Mouse (Mus musculus) gastrocnemius, postnatal 36 days (tissue): Measurements from ENCODE around the gene Pcgf3. TPM values are rescaled to one million over a fixed set of nuclear protein-coding genes. Genes with fewer than 3 reads are reported as not detected.
"Not testable (repeated sequence)": the region's sequence is repeated elsewhere in the genome, so short reads cannot be mapped to it uniquely, and the experiment has no call there.

ENCODE experiments used
- DNase-seq, 2 experiments: peaks; one replicate each; pipeline ENCODE4 v3.0.0; 2022
- intact Hi-C: fragments of 180-260 bp; cut with DNase I; formaldehyde crosslinking; loops from one replicate; pipeline ENCODE4 v1.15.1; 2025
- total RNA-seq, 2 experiments: library from RNA; stranded (reverse); gene quantifications; 2 replicates each; pipeline ENCODE4 v1.2.3; 2021

Gene Pcgf3
- total RNA-seq, 2 experiments from 2014 or later = 32.9 to 35.3 TPM

DNA sequence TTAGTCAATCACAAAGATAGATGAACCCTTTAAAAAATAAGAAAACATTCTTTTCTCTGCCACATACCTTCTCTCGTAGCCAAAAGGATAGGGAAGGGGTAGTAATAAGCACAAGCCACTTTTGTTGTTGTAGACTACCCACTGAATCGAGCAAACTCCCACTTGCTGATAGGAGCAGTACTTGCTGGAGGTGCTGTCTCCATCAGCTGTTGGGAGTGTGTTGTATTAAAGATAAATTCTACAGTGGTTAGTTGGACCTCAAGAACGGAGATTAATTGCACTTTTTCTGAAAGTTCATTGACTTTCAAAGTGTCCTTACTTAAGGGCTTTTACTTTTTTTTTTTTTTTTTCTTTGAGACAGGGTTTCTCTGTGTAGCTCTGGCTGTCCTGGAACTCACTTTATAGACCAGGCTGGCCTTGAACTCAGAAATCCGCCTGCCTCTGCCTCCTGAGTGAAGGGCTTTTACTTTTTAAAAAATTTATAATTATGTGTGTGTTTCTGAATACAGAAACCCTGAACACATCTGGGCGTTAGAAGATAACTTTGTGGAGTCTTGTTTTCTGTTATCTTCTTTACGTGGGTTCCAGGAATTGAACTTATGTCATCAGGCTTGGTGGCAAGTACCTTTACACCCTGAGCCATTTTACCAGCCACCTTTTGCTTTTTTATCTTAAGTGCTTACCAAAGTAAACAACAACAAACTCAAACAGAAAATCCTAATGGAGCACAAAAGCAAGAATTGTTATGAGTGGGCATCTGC is 4.3 kb downstream of the Pcgf3 start:
- intact Hi-C loops = no loop called here
- DNase-seq = no peak

GRCm38 (mm10) chr5:108466647-108467046 is 5.6 kb downstream of the Pcgf3 start:
- DNase-seq = no peak
- intact Hi-C loops = no loop called here

GRCm38 (mm10) chr5:108469617-108470016 is 8.6 kb downstream of the Pcgf3 start:
- intact Hi-C loops = no loop called here

GRCm38 (mm10) chr5:108473737-108474136 is 12.7 kb downstream of the Pcgf3 start:
- intact Hi-C loops = no loop called here
- DNase-seq = no peak

More at GRCm38 (mm10) chr5:108469617-108470016, 8.6 kb downstream of the Pcgf3 start:
- no peak for DNase-seq

GRCm38 (mm10) chr5:108475977-108476376 is 14.9 kb downstream of the Pcgf3 start:
- no peak for DNase-seq
- intact Hi-C loops = no loop called here

GRCm38 (mm10) chr5:108483006-108483405 is 22.0 kb downstream of the Pcgf3 start:
- no peak for DNase-seq
- intact Hi-C loops = no loop called here

DNA sequence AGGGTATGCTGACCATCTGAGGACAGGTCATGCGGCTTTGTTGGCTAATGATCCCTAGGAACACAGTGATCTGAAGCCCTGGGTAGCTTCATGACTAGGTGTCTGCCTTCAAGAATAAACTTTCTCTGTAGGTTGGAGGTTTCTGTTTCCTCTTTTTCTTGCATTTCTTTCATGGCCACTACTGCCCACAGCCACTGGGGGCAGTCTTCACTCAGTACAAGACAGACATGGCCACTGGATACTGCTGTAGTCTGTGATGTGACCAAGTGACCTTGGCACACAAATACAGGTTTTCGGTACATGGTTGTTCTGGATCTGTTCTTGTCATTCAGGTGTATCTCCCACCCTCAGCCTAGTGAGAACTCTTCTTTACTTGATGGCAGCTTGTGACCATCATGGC is 24.2 kb downstream of the Pcgf3 start:
- intact Hi-C loops = no loop called here
- DNase-seq = no peak

DNA sequence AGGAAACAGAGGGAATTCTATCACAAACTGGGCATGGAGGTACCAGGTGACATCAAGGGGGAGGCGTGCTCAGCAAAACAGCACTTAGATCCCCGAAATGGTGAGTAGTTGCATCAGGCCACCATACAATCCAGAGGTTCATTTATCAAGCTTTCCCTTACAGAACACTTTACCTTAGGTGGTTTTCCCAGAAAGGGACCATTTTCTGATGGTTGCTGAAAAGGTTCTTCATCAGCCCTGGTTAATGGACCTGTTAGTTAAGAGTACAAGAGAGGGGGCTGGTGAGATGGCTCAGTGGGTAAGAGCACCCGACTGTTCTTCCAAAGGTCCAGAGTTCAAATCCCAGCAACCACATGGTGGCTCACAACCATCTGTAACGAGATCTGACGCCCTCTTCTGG is 25.1 kb downstream of the Pcgf3 start:
- DNase-seq, intact Hi-C loops: not testable (repeated sequence)

- DNase-seq = no peak
- intact Hi-C loops = no loop called here
Observed at GRCm38 (mm10) chr5:108501573-108501972, 40.5 kb downstream of the Pcgf3 start.

GRCm38 (mm10) chr5:108502286-108502685 is 41.3 kb downstream of the Pcgf3 start:
- intact Hi-C loops = no loop called here
- no peak for DNase-seq

DNA sequence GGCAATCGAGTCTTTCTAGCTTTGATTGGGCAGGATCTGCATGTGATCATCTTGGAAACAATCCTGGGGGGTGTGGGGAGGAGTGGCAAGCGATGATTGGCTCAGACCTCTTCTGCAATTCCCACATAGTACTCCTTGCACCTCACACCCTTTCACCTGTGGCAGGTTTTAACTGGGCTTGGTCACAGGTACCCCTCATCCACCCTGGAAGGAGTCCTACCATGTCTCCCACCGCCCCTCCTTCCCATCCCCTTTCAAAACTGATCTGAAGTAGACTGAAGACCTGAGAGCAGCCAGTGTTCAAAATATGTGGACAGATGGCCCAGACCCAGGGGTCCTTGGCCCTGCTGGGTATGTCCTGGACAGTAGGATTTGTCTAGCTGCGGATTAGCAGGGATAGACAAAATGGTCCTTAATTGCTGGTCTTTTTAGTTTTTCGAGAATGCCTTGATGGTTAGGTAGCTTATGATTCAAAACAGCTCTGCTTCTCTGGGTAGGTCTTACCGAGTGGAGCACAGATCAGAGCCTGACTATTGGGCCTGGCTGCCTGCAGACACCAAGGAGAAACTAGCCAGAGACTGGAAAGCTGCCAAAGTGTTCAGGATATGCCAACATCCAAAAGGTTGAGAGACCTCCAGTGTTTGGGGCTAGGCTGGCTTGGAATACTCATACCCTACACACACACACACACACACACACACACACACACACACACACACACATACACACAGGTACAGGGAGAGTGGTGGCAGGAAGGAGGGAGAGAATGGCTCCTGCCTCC is 54.7 kb downstream of the Pcgf3 start:
- intact Hi-C loops = no loop called here
- no peak for DNase-seq

DNA sequence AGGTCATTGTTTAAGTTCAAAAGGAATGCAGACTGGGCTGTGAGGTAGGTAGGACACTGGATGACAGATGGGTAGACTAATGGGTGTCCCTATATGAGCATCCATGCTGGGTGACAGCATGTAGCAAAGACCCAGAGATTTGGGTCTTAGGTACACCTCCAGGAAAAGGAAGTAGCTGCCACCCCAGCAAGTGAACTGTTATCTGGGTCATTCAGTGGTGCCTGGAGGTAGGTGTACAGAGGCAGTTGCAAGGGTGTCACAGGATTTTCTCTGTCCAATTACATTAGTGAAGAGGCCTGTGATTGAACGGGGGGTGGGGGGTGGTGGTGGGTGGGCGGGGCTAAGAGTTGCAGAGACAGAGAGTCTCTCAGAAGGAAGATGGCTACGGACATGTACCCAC is 55.6 kb downstream of the Pcgf3 start:
- DNase-seq = no peak
- intact Hi-C loops = no loop called here

- DNase-seq = no peak
- intact Hi-C loops = no loop called here
Observed at GRCm38 (mm10) chr5:108518106-108518885, 57.3 kb downstream of the Pcgf3 start.

GRCm38 (mm10) chr5:108518951-108519350 is 57.9 kb downstream of the Pcgf3 start:
- intact Hi-C loops = no loop called here
- DNase-seq = no peak

GRCm38 (mm10) chr5:108520153-108520552 is 59.1 kb downstream of the Pcgf3 start:
- no peak for DNase-seq
- intact Hi-C loops = no loop called here

DNA sequence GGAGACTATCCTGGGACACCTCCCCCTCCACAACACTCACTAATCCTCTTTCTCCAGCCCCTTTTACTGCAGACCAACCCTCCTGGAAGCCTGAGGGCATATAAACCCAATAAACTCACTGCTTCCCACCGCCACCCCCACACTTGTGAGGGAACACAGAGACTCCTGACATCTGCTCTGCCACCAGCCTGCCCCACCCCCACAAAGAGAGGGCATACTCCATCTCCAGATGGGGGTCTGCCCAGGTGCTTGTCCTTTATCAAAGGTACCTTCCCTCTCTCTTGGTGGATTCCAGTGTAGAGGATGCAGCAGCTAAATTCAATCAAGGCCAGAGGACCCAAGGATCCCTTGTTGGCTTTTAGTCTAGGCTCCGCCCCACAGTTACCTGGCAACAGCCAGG is 60.0 kb downstream of the Pcgf3 start:
- DNase-seq = no peak
- intact Hi-C loops = no loop called here

- intact Hi-C loops = no loop called here
- DNase-seq = no peak
Observed at GRCm38 (mm10) chr5:108521896-108522295, 60.9 kb downstream of the Pcgf3 start.

DNA sequence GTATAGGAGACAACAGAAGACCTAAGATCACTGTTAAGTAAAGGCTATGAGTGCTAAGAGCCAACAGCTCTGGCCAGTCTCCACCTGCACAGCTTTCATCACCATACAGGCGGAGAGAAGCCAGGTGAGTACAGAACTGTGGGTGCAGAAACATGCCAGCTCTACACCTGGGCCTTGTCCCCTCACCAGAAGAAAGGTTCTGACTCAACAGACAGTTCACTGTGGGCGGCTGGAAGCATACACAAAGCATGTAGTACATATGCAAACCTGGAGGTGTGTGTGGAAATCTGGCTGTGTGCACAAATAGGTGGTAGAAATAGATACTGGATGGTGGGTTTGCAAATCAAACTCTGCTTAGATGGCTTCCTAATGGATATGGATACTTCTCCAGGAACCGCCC is 61.6 kb downstream of the Pcgf3 start:
- no peak for DNase-seq
- intact Hi-C loops = no loop called here

DNA sequence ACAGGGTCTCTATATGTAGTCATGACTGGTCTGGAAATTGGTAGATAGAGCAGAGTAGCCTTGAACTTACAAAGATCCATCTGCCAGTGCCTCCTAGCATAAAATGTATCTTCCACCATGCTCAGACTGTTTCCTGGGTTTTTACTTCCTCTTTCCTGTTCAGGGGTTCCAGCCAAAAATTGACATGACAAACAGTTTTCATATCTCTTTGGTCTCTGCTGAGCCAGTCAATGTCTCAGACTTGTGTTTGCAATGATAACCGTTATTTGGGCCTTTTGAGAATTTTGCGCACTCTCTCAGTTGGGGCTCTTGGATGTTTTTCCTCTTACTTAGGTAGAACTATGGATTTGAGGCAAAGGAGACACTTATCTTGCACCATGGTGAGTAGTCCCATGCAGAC is 73.2 kb downstream of the Pcgf3 start:
- intact Hi-C loops = no loop called here

DNA sequence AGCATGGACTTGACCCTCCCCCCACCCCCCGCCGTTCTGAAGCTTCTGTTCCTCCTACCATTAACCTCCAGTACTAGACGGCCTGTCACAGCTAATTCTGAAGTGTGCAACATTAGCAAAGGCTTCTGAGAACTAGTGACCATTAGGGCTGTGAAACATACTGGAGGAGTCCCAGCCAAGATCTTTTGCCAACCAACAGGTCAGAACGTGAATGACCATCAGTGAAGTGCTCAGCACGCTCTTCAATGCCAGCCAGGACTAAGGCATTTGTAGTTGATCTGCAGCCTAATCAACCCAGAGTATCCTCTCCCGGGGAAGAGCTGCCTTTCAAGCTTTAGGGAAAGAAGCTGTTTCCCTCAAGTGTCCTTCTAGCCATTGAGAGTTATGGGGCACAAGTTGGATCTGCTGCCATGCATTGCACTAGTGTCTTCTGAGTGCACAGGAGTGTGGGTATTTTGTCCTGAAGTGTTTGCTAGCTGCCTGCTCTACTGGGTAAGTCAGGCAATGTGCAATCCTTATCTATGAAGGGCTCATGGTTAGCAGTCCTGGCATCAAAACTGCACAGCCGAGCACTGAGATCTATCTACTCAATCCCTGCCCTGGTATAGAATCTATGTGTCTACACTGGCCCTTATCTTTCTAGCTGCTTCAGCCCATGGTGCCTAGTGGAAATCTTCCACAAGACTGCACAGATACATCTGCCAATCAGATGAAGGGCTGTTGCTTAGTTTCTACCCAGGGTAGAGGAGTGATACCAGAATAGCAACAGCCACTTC is 82.7 kb downstream of the Pcgf3 start:
- intact Hi-C loops = no loop called here
- no peak for DNase-seq

More for the DNA sequence above, 73.2 kb downstream of the Pcgf3 start:
- DNase-seq = no peak
